Mouse (Mus musculus): Measurements from ENCODE around the gene Zcchc24. TPM values are rescaled to one million over a fixed set of nuclear protein-coding genes. Genes with fewer than 3 reads are reported as not detected.
A peak's percentile ranks its signal among the peaks of the same experiment; 100 is the strongest.

Gene Zcchc24
- polyA plus RNA-seq, 1 experiment from 2014 or later, result 10.3 TPM

GRCm38 (mm10) chr14:25720962-25721707 is 47.7 kb downstream of the Zcchc24 start:
- Histone ChIP-seq H3K4me1 (replicated peaks; ENCODE audit: control insufficient read depth, insufficient read depth, low read length) (peaks cover 10% of the 10 kb centered on the region), H3K27me3 (replicated peaks; ENCODE audit: control insufficient read depth, insufficient read depth, low read length) (no peaks in the 10 kb centered on the region), H3K9me3 (ENCODE audit: control insufficient read depth) (no peaks in the 10 kb centered on the region), H3K36me3 (ENCODE audit: control insufficient read depth, insufficient read depth) (no peaks in the 10 kb centered on the region), H3K4me3 (ENCODE audit: low read depth, low read length) (no peak overlapping the region), H3K4me2 (replicated peaks; ENCODE audit: low read depth) (no peak overlapping the region), H3K27ac (ENCODE audit: low read depth, low read length) (no peak overlapping the region), H3K9ac (ENCODE audit: low read depth, low read length) (no peak overlapping the region)
- peak; percentile 15; the same call in 1 of the 2 replicates for TF ChIP-seq CTCF (IDR thresholded peaks at IDR 0.05; ENCODE audit: low read depth)
- WGBS, result 73% methylated on average over 5 of the region's 5 CpGs
- ATAC-seq, result no peak

GRCm38 (mm10) chr14:25719371-25719770 is 49.5 kb downstream of the Zcchc24 start:
- H3K9me3 ChIP-seq (ENCODE audit: control insufficient read depth), result no peaks in the 10 kb centered on the region
- no peaks in the 10 kb centered on the region for H3K27me3 ChIP-seq (replicated peaks; ENCODE audit: control insufficient read depth, insufficient read depth, low read length)
- peaks cover 5% of the 10 kb centered on the region; the same call in 1 of the 2 replicates for H3K36me3 ChIP-seq (ENCODE audit: control insufficient read depth, insufficient read depth)
- ATAC-seq, result 0 out of 2 replicates have a peak, but pooled peaks have one; percentile 36
- no peaks in the 10 kb centered on the region for H3K4me1 ChIP-seq (replicated peaks; ENCODE audit: control insufficient read depth, insufficient read depth, low read length)
- no peak for TF ChIP-seq CTCF (IDR thresholded peaks at IDR 0.05; ENCODE audit: low read depth)
- no peak overlapping the region for H3K27ac ChIP-seq (ENCODE audit: low read depth, low read length)
- 49% methylated on average over 9 of the region's 9 CpGs for WGBS
- H3K4me2 ChIP-seq (replicated peaks; ENCODE audit: low read depth), result no peak overlapping the region
- H3K9ac ChIP-seq (ENCODE audit: low read depth, low read length), result no peak overlapping the region
- H3K4me3 ChIP-seq (ENCODE audit: low read depth, low read length), result no peak overlapping the region

- no peak for ATAC-seq
- no peaks in the 10 kb centered on the region for H3K4me1 ChIP-seq (replicated peaks; ENCODE audit: control insufficient read depth, insufficient read depth, low read length)
- peaks cover 5% of the 10 kb centered on the region; the same call in 1 of the 2 replicates for H3K36me3 ChIP-seq (ENCODE audit: control insufficient read depth, insufficient read depth)
- H3K27ac ChIP-seq (ENCODE audit: low read depth, low read length), result peak overlapping the region; percentile 35; the same call in 1 of the 2 replicates
- H3K9ac ChIP-seq (ENCODE audit: low read depth, low read length), result no peak overlapping the region
- no peaks in the 10 kb centered on the region for H3K9me3 ChIP-seq (ENCODE audit: control insufficient read depth)
- TF ChIP-seq CTCF (IDR thresholded peaks at IDR 0.05; ENCODE audit: low read depth), result no peak
- H3K4me3 ChIP-seq (ENCODE audit: low read depth, low read length), result no peak overlapping the region
- WGBS, result 14% methylated on average over 2 of the region's 2 CpGs
- no peaks in the 10 kb centered on the region for H3K27me3 ChIP-seq (replicated peaks; ENCODE audit: control insufficient read depth, insufficient read depth, low read length)
- H3K4me2 ChIP-seq (replicated peaks; ENCODE audit: low read depth), result no peak overlapping the region
Observed at GRCm38 (mm10) chr14:25718471-25718870, 50.4 kb downstream of the Zcchc24 start.

- 85% methylated on average over 8 of the region's 8 CpGs for WGBS
- Histone ChIP-seq H3K9ac (ENCODE audit: low read depth, low read length) (no peak overlapping the region), H3K27ac (ENCODE audit: low read depth, low read length) (no peak overlapping the region)
Observed at GRCm38 (mm10) chr14:25717718-25718117, 51.1 kb downstream of the Zcchc24 start.

GRCm38 (mm10) chr14:25716528-25716927 is 52.3 kb downstream of the Zcchc24 start:
- Histone ChIP-seq H3K36me3 (ENCODE audit: control insufficient read depth, insufficient read depth) (peaks cover 5% of the 10 kb centered on the region; the same call in 1 of the 2 replicates), H3K4me1 (replicated peaks; ENCODE audit: control insufficient read depth, insufficient read depth, low read length) (peaks cover 5% of the 10 kb centered on the region; the same call in 1 of the 2 replicates), H3K4me2 (replicated peaks; ENCODE audit: low read depth) (no peak overlapping the region), H3K27me3 (replicated peaks; ENCODE audit: control insufficient read depth, insufficient read depth, low read length) (no peaks in the 10 kb centered on the region), H3K27ac (ENCODE audit: low read depth, low read length) (no peak overlapping the region), H3K4me3 (ENCODE audit: low read depth, low read length) (no peak overlapping the region), H3K9ac (ENCODE audit: low read depth, low read length) (no peak overlapping the region), H3K9me3 (ENCODE audit: control insufficient read depth) (no peaks in the 10 kb centered on the region)
- ATAC-seq, result no peak
- 94% methylated on average over 1 of the region's 1 CpGs for WGBS
- no peak for TF ChIP-seq CTCF (IDR thresholded peaks at IDR 0.05; ENCODE audit: low read depth)

More at GRCm38 (mm10) chr14:25717718-25718117, 51.1 kb downstream of the Zcchc24 start:
- no peak overlapping the region for H3K4me2 ChIP-seq (replicated peaks; ENCODE audit: low read depth)
- peaks cover 5% of the 10 kb centered on the region; the same call in 1 of the 2 replicates for H3K36me3 ChIP-seq (ENCODE audit: control insufficient read depth, insufficient read depth)
- no peak for ATAC-seq
- H3K4me3 ChIP-seq (ENCODE audit: low read depth, low read length), result no peak overlapping the region
- no peaks in the 10 kb centered on the region for H3K4me1 ChIP-seq (replicated peaks; ENCODE audit: control insufficient read depth, insufficient read depth, low read length)
- H3K27me3 ChIP-seq (replicated peaks; ENCODE audit: control insufficient read depth, insufficient read depth, low read length), result no peaks in the 10 kb centered on the region
- no peaks in the 10 kb centered on the region for H3K9me3 ChIP-seq (ENCODE audit: control insufficient read depth)
- no peak for TF ChIP-seq CTCF (IDR thresholded peaks at IDR 0.05; ENCODE audit: low read depth)

GRCm38 (mm10) chr14:25713443-25713842 is 55.4 kb downstream of the Zcchc24 start:
- no peak overlapping the region for H3K9ac ChIP-seq (ENCODE audit: low read depth, low read length)
- no peak overlapping the region for H3K4me3 ChIP-seq (ENCODE audit: low read depth, low read length)
- H3K27ac ChIP-seq (ENCODE audit: low read depth, low read length), result no peak overlapping the region
- no peak overlapping the region for H3K4me2 ChIP-seq (replicated peaks; ENCODE audit: low read depth)
- H3K36me3 ChIP-seq (ENCODE audit: control insufficient read depth, insufficient read depth), result peaks cover 5% of the 10 kb centered on the region; the same call in 1 of the 2 replicates
- H3K4me1 ChIP-seq (replicated peaks; ENCODE audit: control insufficient read depth, insufficient read depth, low read length), result peaks cover 18% of the 10 kb centered on the region
- H3K27me3 ChIP-seq (replicated peaks; ENCODE audit: control insufficient read depth, insufficient read depth, low read length), result no peaks in the 10 kb centered on the region
- peak; percentile 78 for TF ChIP-seq CTCF (IDR thresholded peaks at IDR 0.05; ENCODE audit: low read depth)
- no peak for ATAC-seq
- no peaks in the 10 kb centered on the region for H3K9me3 ChIP-seq (ENCODE audit: control insufficient read depth)
- WGBS, result 35% methylated on average over 4 of the region's 4 CpGs
